Mouse (Mus musculus) ovary, postnatal 14 days (tissue): ENCODE measurements around the gene Igll1.
"Not testable (repeated sequence)": the region's sequence is repeated elsewhere in the genome, so short reads cannot be mapped to it uniquely, and the experiment has no call there.

ENCODE experiments used
- DNase-seq: peaks from one replicate; pipeline ENCODE4 v3.0.0; 2022; ENCODE audit warnings: low spot score

Gene Igll1

GRCm38 (mm10) chr16:16863978-16864377, at the start of gene Igll1:
Gene Igll1 (minus strand): TSS chr16:16863985.
- DNase-seq = no peak

GRCm38 (mm10) chr16:16913440-16913839, 49.7 kb upstream of the Igll1 start:
- no peak for DNase-seq

GRCm38 (mm10) chr16:16911641-16912597, 48.1 kb upstream of the Igll1 start:
- peak; percentile 57 for DNase-seq

GRCm38 (mm10) chr16:16907799-16908198, 44.0 kb upstream of the Igll1 start:
- DNase-seq = no peak

GRCm38 (mm10) chr16:16903188-16903587, 39.4 kb upstream of the Igll1 start:
- DNase-seq = no peak

GRCm38 (mm10) chr16:16902329-16902728, 38.5 kb upstream of the Igll1 start:
- DNase-seq = no peak

- no peak for DNase-seq
Observed at GRCm38 (mm10) chr16:16897056-16897584, 33.3 kb upstream of the Igll1 start.

- peak; percentile 96 for DNase-seq
Observed at GRCm38 (mm10) chr16:16896382-16897055, 32.7 kb upstream of the Igll1 start, which contains the start of gene Ppm1f. Gene Ppm1f (plus strand): TSS chr16:16896469.

- no peak for DNase-seq
Observed at GRCm38 (mm10) chr16:16896015-16896381, 32.2 kb upstream of the Igll1 start.

- DNase-seq = no peak
Observed at GRCm38 (mm10) chr16:16892366-16892765, 28.6 kb upstream of the Igll1 start.

- no peak for DNase-seq
Observed at GRCm38 (mm10) chr16:16888341-16888740, 24.6 kb upstream of the Igll1 start.

GRCm38 (mm10) chr16:16879025-16879424, 15.2 kb upstream of the Igll1 start:
- DNase-seq = no peak

- peak; percentile 79 for DNase-seq
Observed at GRCm38 (mm10) chr16:16870617-16871331, 7.0 kb upstream of the Igll1 start, which contains the start of the genes Top3b and Vpreb1. Gene Top3b (plus strand): TSS chr16:16870736. Gene Vpreb1 (minus strand): TSS chr16:16870843.

- no peak for DNase-seq
Observed at GRCm38 (mm10) chr16:16870241-16870616, 6.4 kb upstream of the Igll1 start.

- no peak for DNase-seq
Observed at GRCm38 (mm10) chr16:16865696-16866561, 2.1 kb upstream of the Igll1 start.

GRCm38 (mm10) chr16:16865217-16865616, 1.4 kb upstream of the Igll1 start:
- no peak for DNase-seq

- no peak for DNase-seq
Observed at GRCm38 (mm10) chr16:16862288-16862687, 1.5 kb downstream of the Igll1 start.

GRCm38 (mm10) chr16:16856731-16857476, 6.9 kb downstream of the Igll1 start:
- DNase-seq = no peak

- not testable (repeated sequence) for DNase-seq
Observed at GRCm38 (mm10) chr16:16856054-16856453, 7.7 kb downstream of the Igll1 start.

GRCm38 (mm10) chr16:16855541-16855940, 8.2 kb downstream of the Igll1 start:
- DNase-seq = no peak
